Mouse (Mus musculus) c-Kit-positive CD71-positive TER-119-positive erythroid progenitor cells, embryonic 14.5 days (primary cell): ENCODE results near the gene Senp6.
"Not testable (repeated sequence)": the region's sequence is repeated elsewhere in the genome, so short reads cannot be mapped to it uniquely, and the experiment has no call there.

Experiments used
- DNase-seq: peaks from one replicate; pipeline ENCODE4 v3.0.0-alpha.2; 2013; ENCODE audit warnings: low spot score

Gene Senp6

DNA sequence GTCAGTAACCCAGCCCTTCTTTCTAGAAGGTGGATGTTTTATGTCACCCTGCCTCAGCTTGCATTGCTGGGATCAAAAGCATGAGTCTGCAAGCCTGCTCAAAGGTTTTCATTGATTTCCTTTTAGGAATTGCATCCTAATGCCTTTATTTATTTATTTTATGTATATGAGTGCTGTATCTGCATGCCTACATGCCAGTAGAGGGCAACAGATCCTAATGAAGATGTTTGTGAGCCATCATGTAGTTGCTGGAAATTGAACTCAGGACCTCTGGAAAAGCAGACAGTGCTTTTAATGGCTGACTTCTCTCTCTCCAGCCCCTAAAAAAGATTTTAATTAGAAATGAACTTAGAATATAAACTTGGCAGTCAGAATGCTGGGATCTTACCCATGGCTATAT, 8.2 kb downstream of the Senp6 start:
- DNase-seq = no peak

DNA sequence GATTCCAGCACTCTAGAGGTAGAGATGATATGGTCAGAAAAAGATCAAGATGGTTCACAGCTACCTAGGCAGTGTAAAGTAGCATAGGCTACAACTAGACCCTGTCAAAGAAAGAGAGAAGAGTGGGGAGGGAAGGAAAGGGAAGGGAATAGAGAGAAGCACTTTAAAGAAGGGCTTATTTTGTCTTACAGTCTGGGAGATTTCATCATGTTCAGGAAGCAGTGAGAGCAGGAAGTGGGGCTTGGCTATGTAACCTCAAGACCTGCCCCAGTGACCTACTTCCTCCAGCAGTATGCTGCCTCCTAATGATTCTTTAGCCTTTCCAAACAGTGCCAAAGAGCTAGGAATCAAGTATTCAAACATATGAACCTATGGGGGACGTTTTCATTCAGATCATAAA, 14.2 kb downstream of the Senp6 start:
- no peak for DNase-seq

DNA sequence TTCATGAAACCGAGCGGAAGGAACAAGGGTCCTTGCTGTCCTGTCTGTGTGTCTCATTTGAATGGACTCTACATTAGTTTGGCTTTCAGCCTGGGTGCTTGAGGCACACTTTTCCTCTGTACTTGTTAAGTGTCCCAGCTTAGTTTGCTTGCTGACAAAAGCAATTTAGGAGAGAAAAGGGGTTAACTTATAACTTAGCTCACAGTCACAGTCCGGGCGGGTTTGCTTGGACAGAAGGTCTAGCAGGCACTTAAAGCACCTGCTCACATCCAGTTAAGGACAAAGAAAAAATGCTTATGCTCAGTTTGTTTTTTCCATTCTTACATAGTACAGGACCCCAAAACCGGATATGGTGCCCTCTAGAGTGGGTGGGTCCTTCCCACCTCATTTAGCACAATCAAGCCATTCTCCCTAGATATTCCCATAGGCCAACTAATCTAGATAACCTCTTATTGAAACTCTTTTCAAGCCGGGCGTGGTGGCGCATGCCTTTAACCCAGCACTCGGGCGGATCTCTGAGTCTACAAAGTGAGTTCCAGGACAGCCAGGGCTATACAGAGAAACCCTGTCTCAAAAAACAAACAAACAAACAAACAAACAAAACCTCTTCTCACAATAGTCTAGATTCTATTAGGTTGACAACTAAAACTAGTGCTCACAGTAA, 17.9 kb downstream of the Senp6 start:
- DNase-seq = no peak

DNA sequence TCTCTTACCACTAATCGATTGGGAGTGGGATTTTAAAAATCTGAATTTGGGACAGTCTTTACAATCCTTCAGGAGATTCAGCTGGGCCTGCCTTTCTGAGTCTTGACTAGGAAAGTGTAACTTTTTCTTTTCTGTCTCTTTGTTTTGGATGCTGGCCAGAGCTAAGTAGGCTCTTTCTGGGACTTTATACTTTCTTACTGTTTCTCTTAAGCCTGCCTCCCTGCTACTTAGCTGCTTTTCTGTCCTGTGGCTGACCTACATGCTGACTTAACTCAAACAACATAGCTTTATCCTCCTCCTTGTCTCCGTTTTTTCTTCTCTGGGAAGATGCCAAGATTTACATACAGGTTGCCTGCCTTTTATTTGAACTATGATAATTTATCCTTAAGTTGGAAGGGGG, 19.0 kb downstream of the Senp6 start:
- no peak for DNase-seq

DNA sequence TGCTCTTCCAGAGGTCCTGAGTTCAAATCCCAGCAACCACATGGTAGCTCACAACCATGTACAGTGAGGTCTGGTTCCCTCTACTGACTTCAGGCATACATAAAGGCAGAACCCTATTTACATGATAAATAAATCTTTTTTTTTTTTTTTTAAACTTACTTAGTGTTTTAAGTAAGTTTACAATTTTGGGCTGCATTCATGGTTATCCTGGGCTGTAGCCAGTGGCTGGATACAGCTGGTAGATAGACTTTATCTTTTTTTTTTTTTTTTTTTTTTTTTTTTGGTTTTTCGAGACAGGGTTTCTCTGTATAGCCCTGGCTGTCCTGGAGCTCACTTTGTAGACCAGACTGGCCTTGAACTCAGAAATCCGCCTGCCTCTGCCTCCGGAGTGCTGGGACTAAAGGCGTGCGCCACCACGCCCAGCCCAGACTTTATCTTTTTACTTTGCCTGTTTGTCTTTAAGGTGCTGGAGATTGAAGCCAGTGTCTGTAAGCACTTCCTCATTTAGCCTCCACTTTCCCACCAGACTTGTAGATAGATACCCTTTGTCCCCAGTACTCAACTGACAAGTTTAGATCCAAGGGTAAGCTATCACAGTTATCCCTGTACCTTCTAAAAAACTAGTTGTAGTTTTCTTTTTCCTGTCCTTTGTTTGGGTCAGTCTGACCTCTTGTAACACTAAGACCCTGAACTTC, 19.7 kb downstream of the Senp6 start:
- DNase-seq = not testable (repeated sequence)

DNA sequence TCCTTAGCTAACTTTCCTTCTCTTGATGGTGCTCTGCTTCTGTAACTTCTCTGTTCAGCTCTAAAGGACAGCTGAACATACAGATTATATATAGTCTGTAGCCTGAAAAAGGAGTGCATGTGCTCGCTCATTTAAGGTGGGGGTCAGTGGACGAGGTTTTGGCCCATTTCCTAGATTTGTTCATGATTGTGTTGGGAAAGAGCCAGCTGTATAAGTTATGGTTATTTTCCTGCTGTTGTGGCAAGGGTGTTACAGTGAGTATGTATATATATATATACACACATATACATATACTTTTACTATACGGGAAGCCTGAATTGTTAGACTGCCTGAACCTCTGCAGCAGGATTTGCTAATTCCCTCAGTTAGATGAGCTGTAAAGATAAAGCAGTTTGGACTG, 22.7 kb downstream of the Senp6 start:
- DNase-seq = no peak

DNA sequence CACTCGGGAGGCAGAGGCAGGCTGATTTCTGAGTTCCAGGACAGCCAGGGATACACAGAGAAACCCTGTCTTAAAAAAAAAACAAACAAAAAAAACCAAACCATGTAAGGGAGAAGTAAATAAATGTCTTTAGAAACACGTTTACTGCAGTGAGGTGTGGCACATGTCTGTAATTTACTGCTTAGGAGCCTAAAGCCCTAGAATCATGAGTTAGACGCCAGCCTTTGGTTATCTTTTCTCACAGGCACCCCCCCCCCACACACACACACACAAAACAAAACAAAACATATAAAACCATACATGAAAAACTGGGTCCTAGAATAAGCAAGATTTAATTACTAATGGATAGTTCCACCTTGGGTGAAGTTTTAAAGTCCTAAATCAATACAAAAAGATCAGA, 29.6 kb downstream of the Senp6 start:
- no peak for DNase-seq

DNA sequence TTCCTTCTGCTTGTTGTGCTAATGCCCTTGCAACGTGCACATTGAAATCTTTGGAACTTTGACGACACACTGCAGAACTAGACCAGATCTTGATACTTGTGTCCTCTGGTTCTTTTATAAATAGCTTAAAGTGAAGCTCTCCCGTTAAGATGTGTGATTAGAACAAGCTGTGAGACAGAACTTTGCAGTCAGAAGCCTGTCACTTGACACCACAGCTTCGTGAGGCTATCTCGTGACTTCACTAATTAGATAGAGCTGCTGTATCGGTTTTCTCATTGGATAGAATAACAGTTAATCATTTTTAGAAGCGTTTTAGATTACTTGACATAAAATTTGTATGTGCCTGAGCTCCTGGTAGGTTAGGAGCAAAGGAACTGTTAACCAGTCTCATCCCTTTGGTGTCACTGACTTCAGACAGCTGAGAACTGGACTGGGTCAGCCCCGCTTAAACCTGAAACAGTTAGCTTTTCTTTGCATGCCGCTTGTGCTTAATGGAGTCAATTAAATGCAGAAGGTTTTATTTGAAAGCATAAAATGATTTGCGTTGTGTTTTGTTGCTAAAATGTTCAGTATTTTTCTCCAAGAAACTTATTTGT, 79.4 kb downstream of the Senp6 start:
- DNase-seq = no peak

DNA sequence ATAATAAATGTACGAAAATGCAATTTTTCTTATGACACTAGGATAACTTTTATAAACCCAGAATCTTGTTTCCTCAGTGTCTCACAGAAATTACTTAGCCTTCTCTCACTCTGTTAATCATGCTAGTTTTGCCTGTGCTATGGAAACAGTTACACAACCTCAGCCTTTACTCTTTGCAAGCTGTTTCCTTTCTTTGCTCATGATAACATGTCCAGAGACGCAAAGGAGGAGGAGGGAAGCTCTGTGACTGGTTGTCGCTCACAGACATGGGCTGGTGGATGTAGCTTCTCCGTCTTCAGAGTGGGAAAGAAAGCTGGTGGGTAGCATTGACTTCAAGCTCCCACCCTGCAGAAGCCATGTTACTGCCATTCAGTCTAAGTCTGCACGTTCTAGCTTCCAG, 82.9 kb downstream of the Senp6 start:
- no peak for DNase-seq

DNA sequence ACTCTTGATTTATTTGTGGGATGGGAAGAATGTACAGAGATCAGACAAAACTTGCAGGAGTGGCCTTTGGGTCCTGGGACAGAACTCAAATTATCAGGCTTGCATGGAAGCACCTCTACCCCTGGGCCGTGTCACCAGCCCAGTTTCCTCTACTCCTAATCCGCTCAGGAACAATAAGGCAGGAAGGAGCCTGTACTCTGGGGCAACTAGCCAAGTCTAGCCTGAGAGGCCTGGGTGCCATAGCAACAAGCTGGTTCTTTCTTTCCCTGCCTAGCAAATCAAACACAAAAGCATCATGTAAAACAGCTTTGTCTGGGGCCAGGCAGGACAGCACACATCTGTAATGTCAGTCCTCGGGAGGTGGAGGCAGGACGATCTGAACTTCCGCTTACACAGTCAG, 88.6 kb downstream of the Senp6 start:
- DNase-seq = no peak

DNA sequence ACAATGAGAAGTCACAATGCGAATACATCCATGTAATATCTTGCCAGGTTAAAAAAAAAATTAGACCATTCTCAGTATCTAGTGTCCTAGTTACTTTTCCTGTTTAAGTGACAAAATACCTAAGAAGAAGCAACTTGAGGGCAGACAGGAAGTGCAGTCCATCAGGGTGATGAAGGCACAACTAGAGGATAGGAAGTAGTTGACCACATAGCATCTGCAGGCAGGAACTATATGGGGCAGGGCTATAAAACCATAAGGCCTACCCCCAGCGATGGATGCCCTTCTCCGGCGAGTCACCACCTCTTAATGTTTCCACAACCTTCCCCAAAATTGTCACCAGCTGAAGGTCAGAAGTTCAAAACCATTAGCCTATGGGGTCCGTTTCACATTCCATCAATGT, 90.1 kb downstream of the Senp6 start:
- no peak for DNase-seq

DNA sequence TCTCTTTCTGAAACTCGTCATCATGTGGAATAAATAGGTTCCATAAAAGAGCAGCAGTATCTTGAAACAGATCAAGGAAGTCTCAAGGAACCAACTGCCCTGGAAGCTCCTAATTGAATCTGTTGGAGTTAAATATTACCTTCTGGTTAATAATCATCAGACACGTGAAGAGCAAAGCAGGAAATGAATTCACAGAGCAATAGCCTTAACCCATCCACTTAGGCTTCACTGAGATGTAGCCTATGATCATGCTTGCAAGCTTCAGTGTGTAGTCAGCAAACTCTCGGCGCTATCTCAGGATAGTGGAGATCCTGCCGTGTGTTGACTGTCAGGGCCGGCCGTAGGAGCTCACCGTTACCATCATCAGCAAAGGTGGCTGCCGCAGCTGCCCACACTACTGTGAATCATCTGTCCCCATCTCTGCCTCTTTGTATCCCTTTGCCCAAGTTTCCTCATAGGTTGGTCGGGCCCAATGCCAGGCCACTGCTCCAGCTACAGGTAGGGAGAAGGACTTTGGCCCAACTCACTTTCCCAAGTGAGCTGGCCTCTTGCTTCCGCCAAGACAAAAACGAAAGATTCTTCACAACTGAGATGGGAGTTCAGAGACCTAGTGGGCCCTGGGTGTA, 91.2 kb downstream of the Senp6 start:
- DNase-seq = no peak

DNA sequence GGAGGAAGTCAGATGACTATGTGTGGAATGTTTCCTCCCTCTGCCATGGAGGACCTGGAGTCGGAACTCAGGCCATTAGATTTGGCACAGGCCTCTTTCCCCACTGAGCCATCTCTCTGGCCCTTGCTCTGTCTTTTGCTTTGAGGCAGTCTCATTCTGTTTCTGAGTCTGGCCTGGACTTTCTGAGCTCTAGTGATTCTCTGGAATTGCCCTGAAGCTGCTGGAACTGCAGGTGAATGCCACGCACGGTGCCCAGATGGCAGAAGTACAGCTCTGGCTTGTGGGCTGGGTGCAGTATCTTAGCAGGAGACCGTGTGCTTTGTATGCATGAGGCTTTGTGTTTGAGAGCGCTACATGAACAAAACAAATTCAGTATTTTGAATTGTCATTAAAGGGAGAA, 92.2 kb downstream of the Senp6 start:
- DNase-seq = no peak

DNA sequence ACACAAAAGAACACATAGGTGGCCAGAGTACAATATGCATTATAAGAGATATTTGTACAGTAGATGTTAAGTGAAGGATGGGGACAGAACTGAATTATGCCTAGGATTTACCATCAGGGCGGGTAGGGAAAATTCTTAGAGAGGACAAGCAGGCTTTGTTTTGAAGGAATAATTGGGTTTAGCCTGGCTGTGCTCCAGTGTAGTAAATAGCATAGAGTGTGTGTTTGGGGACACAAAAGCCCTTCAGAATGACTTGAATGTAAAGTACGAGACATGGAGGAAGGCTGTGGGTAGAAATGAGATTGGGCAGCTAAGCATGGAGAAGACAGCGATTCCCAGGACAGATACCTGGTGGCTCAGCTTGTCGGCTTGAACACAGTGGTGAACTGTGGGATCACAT, 94.7 kb downstream of the Senp6 start:
- DNase-seq = no peak

DNA sequence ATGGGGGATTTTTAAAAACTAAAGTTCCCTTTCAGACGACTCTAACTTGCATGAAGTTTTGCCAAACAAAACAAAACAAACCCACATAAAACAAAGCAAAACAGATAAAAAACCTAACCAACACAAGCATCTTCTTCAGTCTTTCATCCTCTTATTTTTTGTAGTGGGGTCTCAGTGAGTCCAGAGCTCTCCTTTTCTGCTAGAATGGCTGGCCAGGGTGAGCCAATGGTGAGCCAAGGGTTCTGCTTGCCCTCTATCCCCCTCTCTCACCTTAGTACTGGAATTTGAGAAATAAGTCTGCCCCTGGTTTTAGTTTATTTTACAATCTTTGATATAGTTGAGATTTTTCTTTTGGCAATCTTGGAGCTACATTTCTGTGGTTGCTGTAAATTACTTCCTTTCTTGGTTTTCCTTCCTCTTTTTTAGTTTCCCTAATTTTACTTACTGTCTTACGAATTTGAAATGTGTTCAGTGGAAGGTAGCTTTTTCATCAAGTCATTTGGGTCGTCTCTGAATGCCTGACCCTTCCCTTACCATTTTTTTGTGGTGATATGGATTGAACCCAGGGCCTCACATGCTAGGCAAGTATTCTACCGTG, 96.5 kb downstream of the Senp6 start:
- DNase-seq = no peak

DNA sequence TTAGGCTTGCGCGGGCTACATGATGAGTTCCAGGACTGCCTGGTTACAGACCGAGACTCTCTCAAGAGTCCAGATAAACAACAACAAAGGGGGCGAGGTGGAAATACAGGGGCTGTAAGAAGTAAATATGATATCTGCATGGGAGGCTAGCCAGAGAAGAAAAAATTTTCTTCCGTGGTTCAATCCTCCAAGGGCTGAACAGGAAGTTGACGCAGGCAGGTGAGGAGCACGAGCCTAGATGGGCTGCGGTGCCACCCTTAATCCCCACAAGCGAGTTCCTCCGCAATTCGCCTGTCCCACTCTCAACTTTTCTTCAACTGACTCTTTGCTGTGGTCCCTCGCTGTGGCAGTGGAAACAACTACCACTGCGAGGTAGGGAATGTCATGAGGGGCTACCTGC, 97.5 kb downstream of the Senp6 start:
- DNase-seq = peak; percentile 16

DNA sequence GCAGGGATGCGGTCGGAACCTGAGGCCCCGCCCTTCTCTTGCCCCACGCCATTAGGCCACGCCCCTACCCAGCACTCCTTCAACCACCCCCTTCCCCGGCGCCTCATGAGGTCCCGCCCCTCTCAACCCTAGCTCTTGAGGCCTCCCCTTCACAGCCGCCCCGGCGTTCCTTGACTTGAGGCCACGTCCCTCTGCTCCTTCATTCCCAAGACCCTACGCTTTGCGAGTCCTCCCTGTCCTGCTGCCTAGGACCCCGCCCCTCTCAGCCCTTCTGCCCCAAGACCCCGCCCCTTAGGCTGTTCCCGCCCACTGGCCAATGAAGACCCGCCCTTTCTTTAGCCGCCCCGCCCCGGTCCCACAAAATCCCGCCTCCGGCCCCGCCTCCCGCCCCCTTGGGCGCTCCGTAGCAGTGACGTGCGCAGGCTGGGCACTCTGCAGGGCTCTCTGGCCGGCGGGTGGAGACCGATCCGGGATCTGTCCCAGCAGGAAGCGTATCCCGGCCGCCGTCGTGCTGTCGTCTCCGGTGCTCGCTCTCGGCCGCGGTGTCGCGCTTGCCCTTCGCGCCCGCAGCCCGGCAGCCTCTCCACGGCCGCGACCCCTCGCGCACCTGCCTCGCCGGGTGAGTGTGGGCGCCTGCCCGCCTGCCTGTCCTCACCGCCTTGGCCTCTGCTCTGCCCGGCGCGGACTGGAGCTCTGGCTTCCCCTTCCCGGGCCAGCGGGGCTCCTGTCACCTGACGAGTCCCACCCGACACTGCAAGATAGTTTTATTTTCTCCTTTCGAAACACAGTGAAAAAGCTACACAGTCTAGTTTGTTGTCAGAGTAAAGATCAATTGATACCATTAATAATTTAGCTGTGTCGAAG, 98.1 kb downstream of the Senp6 start, which contains the start of gene Myo6:
Myo6 (plus strand) TSS at position 421 of the 864 bp plus-strand sequence.
- peak; percentile 81 for DNase-seq

DNA sequence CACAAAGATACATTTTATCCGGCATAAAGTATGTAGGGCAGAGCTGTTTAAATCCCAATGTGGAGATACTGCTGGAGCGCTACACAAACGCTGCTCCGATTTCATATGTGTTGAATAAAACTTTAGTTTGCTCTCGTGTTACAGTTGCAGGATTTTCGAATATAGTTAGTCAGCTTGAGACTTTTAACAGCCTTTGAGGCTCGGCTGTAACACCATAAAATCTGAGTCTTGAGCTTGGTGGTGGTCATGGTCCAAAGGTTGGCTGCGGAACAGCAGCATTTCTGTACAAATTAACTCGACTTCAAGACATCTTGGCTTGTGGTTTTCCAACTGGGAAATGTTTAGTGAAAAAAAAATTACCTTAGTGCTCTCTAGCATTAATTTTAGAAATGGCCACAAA, 99.0 kb downstream of the Senp6 start:
- DNase-seq = no peak

DNA sequence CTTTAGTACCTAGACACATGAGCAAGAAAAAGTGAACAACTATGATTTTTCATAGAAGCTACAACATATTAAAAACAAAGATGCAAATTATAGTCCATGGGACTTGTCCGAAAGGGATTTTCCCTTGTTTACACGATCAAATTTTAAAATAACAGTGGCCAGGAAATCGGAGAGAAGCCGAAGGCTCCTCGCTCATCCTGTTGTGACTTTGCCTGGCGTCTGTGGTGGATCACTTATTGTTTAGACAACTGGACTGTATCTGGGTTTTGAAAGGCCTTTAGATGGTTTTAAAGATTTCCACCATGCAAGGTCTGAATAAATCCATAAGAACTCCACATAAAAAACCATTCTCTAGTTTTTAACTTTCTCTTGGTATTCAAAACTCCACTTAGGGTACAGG, 99.7 kb downstream of the Senp6 start:
- DNase-seq = no peak

DNA sequence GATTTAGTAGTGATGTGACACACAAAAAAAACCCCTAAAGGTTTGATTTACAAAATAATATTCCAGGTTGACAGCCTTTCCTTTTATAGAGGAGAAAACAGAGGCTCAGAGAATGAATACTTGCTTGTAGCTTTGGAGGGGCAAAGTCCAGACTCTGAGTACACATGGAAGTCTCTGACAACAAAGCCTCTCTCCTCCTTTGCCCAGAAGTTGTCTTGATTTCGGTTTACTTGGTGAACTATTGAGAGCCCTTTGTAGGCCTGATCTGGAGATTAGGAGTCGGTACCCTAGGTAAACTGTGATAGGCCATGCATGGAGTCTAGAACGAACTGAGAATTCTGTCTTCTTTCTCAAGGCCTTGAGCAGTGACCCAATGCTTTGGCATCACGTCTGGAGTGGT, 100.4 kb downstream of the Senp6 start:
- no peak for DNase-seq

DNA sequence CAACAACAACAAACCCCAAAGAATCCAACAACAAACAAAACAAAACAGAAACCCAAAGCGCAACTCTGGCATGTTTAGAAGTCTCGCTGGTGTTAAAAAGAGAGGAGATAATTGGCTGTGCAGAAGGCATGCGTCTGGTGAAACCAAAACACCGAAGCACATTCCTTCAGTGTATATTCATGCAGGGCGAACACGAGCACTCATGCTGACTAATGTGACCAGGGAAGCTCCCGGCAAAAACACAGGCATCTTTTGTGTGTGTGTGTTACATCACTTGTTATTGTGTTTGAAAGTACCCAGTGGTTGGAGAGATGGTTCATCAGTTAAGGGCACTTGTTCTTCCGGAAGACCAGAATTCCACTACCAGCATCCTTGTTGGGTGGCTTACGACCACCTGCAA, 102.8 kb downstream of the Senp6 start:
- no peak for DNase-seq

DNA sequence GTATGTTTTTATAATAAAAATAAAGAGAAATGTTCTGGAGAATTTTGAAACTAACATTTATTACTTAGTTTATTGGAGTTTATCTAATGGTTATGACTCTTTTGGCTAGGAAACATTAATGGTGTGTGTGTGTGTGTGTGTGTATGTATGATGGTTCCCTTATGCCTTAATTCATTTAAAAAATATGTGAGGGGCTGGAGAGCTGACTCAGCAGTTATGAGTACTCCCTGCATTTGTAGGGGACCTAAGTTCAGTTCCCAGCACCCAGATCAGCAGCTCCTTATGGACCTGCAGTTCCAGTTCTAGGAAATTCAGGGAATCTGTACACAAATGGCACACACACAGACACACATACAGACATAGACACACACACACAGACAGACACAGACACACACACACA, 104.5 kb downstream of the Senp6 start:
- no peak for DNase-seq
